Mouse (Mus musculus) midbrain, embryonic 15.5 days (tissue): ENCODE measurements around the gene Gsta2. TPM values are rescaled to one million over a fixed set of nuclear protein-coding genes. Genes with fewer than 3 reads are reported as not detected.
"Not testable (repeated sequence)": the region's sequence is repeated elsewhere in the genome, so short reads cannot be mapped to it uniquely, and the experiment has no call there.

Experiments used
- ATAC-seq: fragments of 200-750 bp; cut with Nextera tagmentation; replicated peaks from 2 replicates; pipeline ENCODE4 v1.8.0; 2017; ENCODE audit warnings: moderate TSS enrichment
- H3K27ac ChIP-seq: fragments of 300-500 bp; sonication (generic); 2 replicates; pipeline ENCODE4 v1.5.1; 2015; ENCODE audit warnings: mild to moderate bottlenecking, inconsistent platforms
- H3K27me3 ChIP-seq: fragments of 300-500 bp; sonication (generic); replicated peaks from 2 replicates; pipeline ENCODE4 v1.6.1; 2015; ENCODE audit warnings: inconsistent platforms
- H3K36me3 ChIP-seq: fragments of 300-500 bp; sonication (generic); replicated peaks from 2 replicates; pipeline ENCODE4 v1.6.1; 2015; ENCODE audit warnings: inconsistent platforms
- H3K4me1 ChIP-seq: fragments of 300-500 bp; sonication (generic); 2 replicates; pipeline ENCODE4 v1.6.1; 2015; ENCODE audit warnings: inconsistent platforms
- H3K4me2 ChIP-seq: fragments of 300-500 bp; sonication (generic); 2 replicates; pipeline ENCODE4 v1.6.1; 2015; ENCODE audit warnings: inconsistent platforms, mild to moderate bottlenecking, moderate library complexity
- H3K4me3 ChIP-seq: fragments of 300-500 bp; sonication (generic); 2 replicates; pipeline ENCODE4 v1.5.1; 2015; ENCODE audit warnings: mild to moderate bottlenecking, inconsistent platforms
- H3K9ac ChIP-seq: fragments of 300-500 bp; sonication (generic); 2 replicates; pipeline ENCODE4 v1.6.1; 2015; ENCODE audit warnings: mild to moderate bottlenecking, inconsistent platforms
- H3K9me3 ChIP-seq: fragments of 300-500 bp; sonication (generic); 2 replicates; pipeline ENCODE4 v1.6.1; 2016; ENCODE audit warnings: inconsistent platforms
- WGBS: fragments of 180-500 bp; shearing (Covaris S2); methylation state at CpG from one replicate; pipeline ENCODE4 v1.1.7; 2015; ENCODE audit warnings: mixed read lengths; 5-methylcytosine and 5-hydroxymethylcytosine counted together
- polyA plus RNA-seq: library from polyadenylated mRNA; unstranded; fragments of >200 nt; fragmentation: Nextera tagmentation; extraction: Ambion mirVana; gene quantifications from 2 replicates; pipeline ENCODE4 v1.2.1, GENCODE M21; 2015

Gsta2 gene
- polyA plus RNA-seq, 1 experiment from 2014 or later, result not detected

DNA sequence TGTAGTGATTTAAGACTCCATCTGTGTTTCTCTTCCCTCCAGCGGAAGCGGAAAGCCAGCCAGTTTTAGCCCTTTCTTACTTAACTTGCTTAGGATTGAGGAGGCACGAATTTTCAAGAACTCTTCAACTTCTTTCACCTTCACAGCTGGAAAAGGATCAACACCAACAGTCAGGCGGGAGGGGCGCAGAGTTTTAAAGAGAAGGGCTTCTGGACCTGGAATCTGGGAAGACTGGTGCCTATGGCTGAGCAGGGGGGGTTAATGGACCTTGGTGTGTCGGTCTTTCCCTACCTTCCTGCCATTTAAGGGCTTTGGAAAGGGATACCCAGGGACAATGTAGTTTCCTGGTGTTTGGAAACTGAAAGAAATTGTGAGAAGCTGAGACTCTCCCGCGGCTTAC lies 22.0 kb upstream of the Gsta2 start:
- H3K27me3 ChIP-seq, result no peaks in the 10 kb centered on the region
- H3K36me3 ChIP-seq, result no peaks in the 10 kb centered on the region
- 27% methylated on average over 8 of the region's 8 CpGs for whole genome bisulfite sequencing
- peak overlapping the region; percentile 41 for H3K4me3 ChIP-seq
- peak overlapping the region; percentile 74 for H3K27ac ChIP-seq
- peak overlapping the region; percentile 77 for H3K4me2 ChIP-seq
- peak; percentile 9; the same call in 1 of the 2 replicates for ATAC-seq
- H3K4me1 ChIP-seq, result peaks cover 10% of the 10 kb centered on the region
- H3K9ac ChIP-seq, result peak overlapping the region; percentile 31
- no peaks in the 10 kb centered on the region for H3K9me3 ChIP-seq

DNA sequence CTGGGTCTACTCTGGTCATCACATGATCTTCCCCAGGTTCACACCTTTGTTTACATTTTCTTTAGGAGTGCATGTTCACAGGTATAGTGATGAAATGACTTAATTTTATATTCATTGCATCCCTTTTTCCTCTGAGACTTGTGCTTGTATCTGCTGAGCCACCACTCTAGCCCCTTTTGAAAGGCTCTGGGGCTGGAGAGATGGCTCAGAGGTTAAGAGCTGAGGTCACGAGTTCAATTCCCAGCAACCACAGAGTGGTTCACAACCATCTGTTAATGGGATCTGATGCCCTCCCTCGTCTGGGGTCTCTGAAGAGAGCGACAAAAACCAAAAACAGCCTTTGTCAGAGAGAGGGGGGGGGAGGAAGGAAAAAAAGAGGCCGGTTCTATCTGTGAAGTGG lies 19.9 kb upstream of the Gsta2 start:
- ATAC-seq, result no peak
- H3K27me3 ChIP-seq, result no peaks in the 10 kb centered on the region
- no peak overlapping the region for H3K27ac ChIP-seq
- no peak overlapping the region for H3K4me2 ChIP-seq
- H3K36me3 ChIP-seq, result no peaks in the 10 kb centered on the region
- H3K4me1 ChIP-seq, result peaks cover 10% of the 10 kb centered on the region
- no peaks in the 10 kb centered on the region for H3K9me3 ChIP-seq
- no peak overlapping the region for H3K9ac ChIP-seq
- WGBS, result 80% methylated on average over 4 of the region's 4 CpGs
- H3K4me3 ChIP-seq, result no peak overlapping the region

GRCm38 (mm10) chr9:78374885-78375389 lies 19.3 kb upstream of the Gsta2 start:
- 89% methylated on average over 1 of the region's 1 CpGs for WGBS
- no peak overlapping the region for H3K9ac ChIP-seq
- no peak overlapping the region for H3K4me3 ChIP-seq
- no peak overlapping the region for H3K4me2 ChIP-seq
- H3K4me1 ChIP-seq, result peaks cover 10% of the 10 kb centered on the region
- H3K27ac ChIP-seq, result no peak overlapping the region
- no peaks in the 10 kb centered on the region for H3K9me3 ChIP-seq
- ATAC-seq, result no peak
- no peaks in the 10 kb centered on the region for H3K36me3 ChIP-seq
- H3K27me3 ChIP-seq, result no peaks in the 10 kb centered on the region

GRCm38 (mm10) chr9:78374397-78374796 lies 18.8 kb upstream of the Gsta2 start:
- Histone ChIP-seq H3K27me3 (no peaks in the 10 kb centered on the region), H3K4me2 (no peak overlapping the region), H3K4me3 (no peak overlapping the region), H3K9me3 (no peaks in the 10 kb centered on the region), H3K4me1 (peaks cover 10% of the 10 kb centered on the region), H3K27ac (no peak overlapping the region), H3K9ac (no peak overlapping the region), H3K36me3 (no peaks in the 10 kb centered on the region)
- no peak for ATAC-seq
- WGBS, result 65% methylated on average over 5 of the region's 5 CpGs

GRCm38 (mm10) chr9:78372827-78373504 lies 17.4 kb upstream of the Gsta2 start:
- peaks cover 3% of the 10 kb centered on the region for H3K4me1 ChIP-seq

DNA sequence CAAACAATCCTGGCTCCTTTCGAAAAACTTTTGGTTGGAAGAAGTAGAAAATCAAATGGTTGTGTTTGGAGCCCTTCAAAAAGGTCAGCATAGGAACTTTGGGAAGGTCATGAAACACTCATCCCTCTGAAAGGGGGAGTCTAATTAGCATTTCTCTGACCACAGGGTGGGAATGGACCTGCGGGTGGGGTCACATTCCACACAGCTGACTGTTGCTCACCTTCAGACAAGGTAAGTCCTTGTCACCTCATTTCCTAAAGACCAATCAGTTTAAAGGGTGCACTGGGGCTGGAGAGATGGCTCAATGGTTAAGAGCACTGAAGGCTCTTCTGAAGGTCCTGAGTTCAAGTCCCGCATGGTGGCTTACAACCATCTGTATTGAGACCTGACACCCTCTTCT lies 15.9 kb upstream of the Gsta2 start:
- Histone ChIP-seq H3K4me2 (no peak overlapping the region), H3K27ac (no peak overlapping the region), H3K4me3 (no peak overlapping the region), H3K27me3 (no peaks in the 10 kb centered on the region), H3K9ac (no peak overlapping the region), H3K36me3 (no peaks in the 10 kb centered on the region), H3K9me3 (no peaks in the 10 kb centered on the region), H3K4me1 (no peaks in the 10 kb centered on the region)
- WGBS, result 98% methylated on average over 3 of the region's 3 CpGs
- ATAC-seq, result no peak

More at GRCm38 (mm10) chr9:78372827-78373504, 17.4 kb upstream of the Gsta2 start:
- no peak overlapping the region for H3K9ac ChIP-seq
- no peak for ATAC-seq
- no peak overlapping the region for H3K4me2 ChIP-seq
- no peak overlapping the region for H3K27ac ChIP-seq
- no peaks in the 10 kb centered on the region for H3K36me3 ChIP-seq
- H3K27me3 ChIP-seq, result no peaks in the 10 kb centered on the region
- H3K4me3 ChIP-seq, result no peak overlapping the region
- 84% methylated on average over 10 of the region's 10 CpGs for WGBS
- no peaks in the 10 kb centered on the region for H3K9me3 ChIP-seq

- Histone ChIP-seq H3K27me3 (no peaks in the 10 kb centered on the region), H3K4me1 (no peaks in the 10 kb centered on the region), H3K4me3 (no peak overlapping the region), H3K36me3 (no peaks in the 10 kb centered on the region), H3K9ac (no peak overlapping the region), H3K9me3 (no peaks in the 10 kb centered on the region), H3K4me2 (no peak overlapping the region), H3K27ac (no peak overlapping the region)
- ATAC-seq, result no peak
- WGBS, result 83% methylated on average over 7 of the region's 7 CpGs
Measured at GRCm38 (mm10) chr9:78369786-78370185, 14.2 kb upstream of the Gsta2 start.

GRCm38 (mm10) chr9:78369349-78369748 lies 13.8 kb upstream of the Gsta2 start:
- Histone ChIP-seq H3K9me3 (no peaks in the 10 kb centered on the region), H3K9ac (no peak overlapping the region), H3K27ac (no peak overlapping the region), H3K27me3 (no peaks in the 10 kb centered on the region), H3K36me3 (no peaks in the 10 kb centered on the region), H3K4me1 (no peaks in the 10 kb centered on the region), H3K4me3 (no peak overlapping the region), H3K4me2 (no peak overlapping the region)
- 89% methylated on average over 2 of the region's 2 CpGs for WGBS
- ATAC-seq, result no peak

DNA sequence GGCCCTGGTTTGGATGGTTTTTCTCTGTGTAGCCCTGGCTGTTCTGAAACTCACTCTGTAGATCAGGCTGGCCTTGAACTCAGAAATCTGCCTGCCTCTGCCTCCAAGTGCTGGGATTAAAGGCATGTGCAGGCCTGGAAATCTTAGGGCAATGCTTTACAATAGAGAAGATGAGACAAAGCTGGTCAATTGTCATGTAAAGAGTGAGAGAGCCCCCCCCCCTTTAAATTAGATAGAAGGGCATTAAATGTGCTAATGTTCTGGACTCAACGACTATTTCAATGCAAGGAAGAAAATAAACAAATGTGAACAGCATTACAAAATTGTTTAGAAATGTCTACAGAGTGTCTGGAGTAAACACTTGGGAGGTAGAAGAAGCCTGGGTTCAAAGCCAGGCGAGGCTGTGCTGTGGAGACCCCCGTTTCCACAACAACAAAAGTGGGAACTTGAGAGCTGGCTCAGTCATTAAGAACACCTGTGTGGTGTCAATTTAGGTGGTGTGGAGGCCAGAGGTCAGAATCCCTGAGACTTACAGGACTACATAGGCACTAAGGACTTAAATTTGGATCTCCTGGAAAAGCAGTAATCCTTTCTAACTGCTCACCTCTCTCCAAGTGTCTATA lies 13.2 kb upstream of the Gsta2 start:
- Histone ChIP-seq H3K36me3 (no peaks in the 10 kb centered on the region), H3K4me1 (no peaks in the 10 kb centered on the region), H3K4me3 (no peak overlapping the region), H3K4me2 (no peak overlapping the region), H3K27ac (no peak overlapping the region), H3K9ac (no peak overlapping the region), H3K9me3 (no peaks in the 10 kb centered on the region), H3K27me3 (no peaks in the 10 kb centered on the region)
- WGBS, result 84% methylated on average over 3 of the region's 3 CpGs
- no peak for ATAC-seq

- not testable (repeated sequence) for H3K4me2 ChIP-seq, H3K9me3 ChIP-seq, H3K36me3 ChIP-seq, H3K4me3 ChIP-seq, H3K27ac ChIP-seq, ATAC-seq, H3K4me1 ChIP-seq, H3K9ac ChIP-seq, H3K27me3 ChIP-seq
- WGBS, result 94% methylated on average over 16 of the region's 16 CpGs
Measured at GRCm38 (mm10) chr9:78367959-78368358, 12.4 kb upstream of the Gsta2 start, which contains the start of gene Dppa5a. Gene Dppa5a, minus strand, starts transcription at chr9:78368177.

DNA sequence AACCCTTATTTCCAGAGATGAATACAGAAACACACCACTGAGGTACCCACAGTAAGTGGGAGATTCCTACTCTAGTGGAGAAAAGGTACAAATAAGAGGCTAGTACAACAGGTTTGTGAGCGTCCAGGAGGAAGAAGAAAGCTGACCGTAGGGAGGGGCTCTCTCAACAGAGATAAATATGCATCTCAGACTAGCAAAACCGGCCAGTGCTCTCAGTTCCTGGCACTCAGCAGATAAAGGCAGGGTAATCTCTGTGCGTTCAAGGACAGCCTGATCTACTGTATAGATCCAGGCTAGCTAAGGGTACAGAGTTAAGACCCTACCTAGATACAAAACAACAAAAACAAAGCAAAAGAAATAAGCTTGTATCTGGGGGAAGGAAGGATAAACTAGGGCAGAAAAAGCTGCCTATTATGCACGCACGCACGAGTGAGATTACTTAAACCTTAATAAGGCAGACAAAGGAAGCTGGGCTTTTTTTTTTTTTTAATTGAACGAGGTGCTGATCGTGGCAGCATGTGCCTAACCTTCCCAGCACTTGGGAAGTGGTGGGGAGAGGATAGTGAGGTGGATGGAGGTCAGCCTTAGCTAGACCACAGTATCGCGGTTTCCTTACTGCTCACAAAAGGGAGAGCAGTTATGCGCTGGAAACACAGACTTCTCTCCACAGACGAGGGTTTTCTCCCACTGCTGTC lies 10.4 kb upstream of the Gsta2 start:
- no peaks in the 10 kb centered on the region for H3K9me3 ChIP-seq
- H3K9ac ChIP-seq, result no peak overlapping the region
- no peak for ATAC-seq
- H3K27ac ChIP-seq, result no peak overlapping the region
- H3K4me3 ChIP-seq, result no peak overlapping the region
- no peaks in the 10 kb centered on the region for H3K4me1 ChIP-seq
- H3K36me3 ChIP-seq, result no peaks in the 10 kb centered on the region
- H3K4me2 ChIP-seq, result no peak overlapping the region
- H3K27me3 ChIP-seq, result no peaks in the 10 kb centered on the region
- WGBS, result 60% methylated on average over 13 of the region's 13 CpGs

DNA sequence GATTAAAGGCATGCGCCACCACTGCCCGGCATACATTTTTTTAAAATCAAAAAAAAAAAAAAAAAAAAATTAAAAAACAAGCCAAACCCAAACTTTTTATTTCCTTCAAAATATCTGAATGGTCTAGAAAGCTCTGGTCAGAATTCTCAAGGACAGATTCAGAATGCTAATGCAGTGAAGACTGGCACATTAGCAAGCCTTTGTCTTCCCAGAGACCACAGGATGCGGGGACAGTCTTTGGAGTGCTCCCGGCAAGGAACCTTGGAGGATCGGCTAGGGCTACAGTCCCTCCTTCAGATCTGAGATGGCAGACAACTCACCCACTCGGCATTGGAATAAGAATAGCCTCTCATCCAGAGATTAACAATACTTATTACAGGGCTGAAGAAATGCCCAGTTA lies 9.1 kb upstream of the Gsta2 start:
- Histone ChIP-seq H3K4me1 (no peaks in the 10 kb centered on the region), H3K36me3 (no peaks in the 10 kb centered on the region), H3K27ac (no peak overlapping the region), H3K9ac (no peak overlapping the region), H3K4me2 (no peak overlapping the region), H3K4me3 (no peak overlapping the region), H3K9me3 (no peaks in the 10 kb centered on the region), H3K27me3 (no peaks in the 10 kb centered on the region)
- WGBS, result 87% methylated on average over 6 of the region's 6 CpGs
- no peak for ATAC-seq
